Mouse (Mus musculus) myocyte (in vitro differentiated cells): ENCODE measurements around the gene Plcz1.

Experiments used
- CEBPB ChIP-seq: IDR thresholded peaks from 2 replicates; pipeline ENCODE4 v1.6.1; 2011; ENCODE audit warnings: mild to moderate bottlenecking, moderate library complexity; ENCODE audit not compliant: poor library complexity, insufficient read depth, severe bottlenecking
- E2F4 ChIP-seq: IDR thresholded peaks from one replicate; pipeline ENCODE4 v1.6.1; 2011; ENCODE audit warnings: mild to moderate bottlenecking, control low read depth, moderate library complexity; ENCODE audit not compliant: insufficient read depth
- MAX ChIP-seq: IDR thresholded peaks from one replicate; pipeline ENCODE4 v1.6.1; 2011; ENCODE audit warnings: low read depth, mild to moderate bottlenecking, control low read depth
- MYOD1 ChIP-seq, 3 experiments: IDR thresholded peaks; one replicate each; pipeline ENCODE4 v1.6.1; 2011; ENCODE audit warnings: control low read depth in 2 of 3, low read depth in 2 of 3, mild to moderate bottlenecking in 2 of 3, moderate library complexity in 1 of 3; ENCODE audit not compliant: insufficient read length in 2 of 3, control insufficient read depth in 1 of 3
- MYOG ChIP-seq, 3 experiments: IDR thresholded peaks; one replicate each; pipeline ENCODE4 v1.6.1; 2011; ENCODE audit warnings: control low read depth in 2 of 3, low read depth in 2 of 3, mild to moderate bottlenecking in 2 of 3; ENCODE audit not compliant: insufficient read length in 2 of 3, control insufficient read depth in 1 of 3, insufficient read depth in 1 of 3
- POLR2A ChIP-seq: IDR thresholded peaks from one replicate; pipeline ENCODE4 v1.6.1; 2011; ENCODE audit warnings: low read depth, mild to moderate bottlenecking, control low read depth, moderate library complexity; ENCODE audit not compliant: insufficient read length
- POLR2AphosphoS2 ChIP-seq: IDR thresholded peaks from one replicate; pipeline ENCODE4 v1.6.1; 2011; ENCODE audit warnings: low read depth, control low read depth; ENCODE audit not compliant: insufficient read length
- REST ChIP-seq: IDR thresholded peaks from one replicate; pipeline ENCODE4 v1.6.1; 2011; ENCODE audit warnings: mild to moderate bottlenecking, control low read depth, moderate library complexity; ENCODE audit not compliant: insufficient read depth, insufficient read length
- TCF12 ChIP-seq: IDR thresholded peaks from one replicate; pipeline ENCODE4 v1.6.1; 2011; ENCODE audit warnings: mild to moderate bottlenecking, control low read depth; ENCODE audit not compliant: poor library complexity, insufficient read depth, severe bottlenecking
- TCF3 ChIP-seq: IDR thresholded peaks from one replicate; pipeline ENCODE4 v1.6.1; 2011; ENCODE audit warnings: low read depth, control low read depth; ENCODE audit not compliant: insufficient read length
- USF1 ChIP-seq: IDR thresholded peaks from one replicate; pipeline ENCODE4 v1.6.1; 2011; ENCODE audit warnings: low read depth, mild to moderate bottlenecking, control low read depth, moderate library complexity

GRCm38 (mm10) chr6:139964895-139965294, 76.4 kb downstream of the Plcz1 start:
- no peak for TF ChIP-seq POLR2AphosphoS2
- TF ChIP-seq POLR2A = no peak
- TF ChIP-seq E2F4 = no peak
- TF ChIP-seq MAX = no peak
- no peak for TF ChIP-seq MYOG (IDR thresholded peaks at IDR 0.05; ENCODE audit: control insufficient read depth in 1 of 3, insufficient read depth in 1 of 3, insufficient read length in 2 of 3, low read depth in 2 of 3)
- TF ChIP-seq REST = no peak
- no peak for TF ChIP-seq TCF12
- no peak for TF ChIP-seq USF1
- no peak for TF ChIP-seq MYOD1 (IDR thresholded peaks at IDR 0.05; ENCODE audit: control insufficient read depth in 1 of 3, insufficient read length in 2 of 3, low read depth in 2 of 3)
- TF ChIP-seq CEBPB = no peak
- no peak for TF ChIP-seq TCF3
